Mouse (Mus musculus): Measurements from ENCODE around the gene Olfr1329.
"Not testable (repeated sequence)": the region's sequence is repeated elsewhere in the genome, so short reads cannot be mapped to it uniquely, and the experiment has no call there.

Gene Olfr1329

DNA sequence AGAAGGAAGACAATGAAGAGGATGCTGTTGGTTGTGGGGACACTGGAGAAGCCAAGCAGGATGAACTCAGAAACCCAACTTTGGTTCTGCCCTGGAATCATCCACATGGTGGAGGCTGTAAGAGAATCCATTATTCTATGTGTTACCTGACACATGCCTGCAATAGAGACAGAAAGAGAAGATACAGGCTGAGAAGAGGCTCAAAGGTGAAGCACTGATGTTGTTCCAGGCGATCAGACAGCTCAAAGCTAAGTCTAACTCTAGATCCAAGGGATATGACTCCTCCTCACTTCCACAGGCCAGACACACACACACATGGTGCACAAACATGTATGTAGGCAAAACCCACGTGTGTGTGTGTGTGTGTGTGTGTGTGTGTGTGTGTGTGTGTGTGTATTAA, at the start of gene Olfr1329:
Olfr1329 (minus strand) TSS at position 101 of the 400 bp plus-strand sequence.
- DNase-seq, result not testable (repeated sequence)

DNA sequence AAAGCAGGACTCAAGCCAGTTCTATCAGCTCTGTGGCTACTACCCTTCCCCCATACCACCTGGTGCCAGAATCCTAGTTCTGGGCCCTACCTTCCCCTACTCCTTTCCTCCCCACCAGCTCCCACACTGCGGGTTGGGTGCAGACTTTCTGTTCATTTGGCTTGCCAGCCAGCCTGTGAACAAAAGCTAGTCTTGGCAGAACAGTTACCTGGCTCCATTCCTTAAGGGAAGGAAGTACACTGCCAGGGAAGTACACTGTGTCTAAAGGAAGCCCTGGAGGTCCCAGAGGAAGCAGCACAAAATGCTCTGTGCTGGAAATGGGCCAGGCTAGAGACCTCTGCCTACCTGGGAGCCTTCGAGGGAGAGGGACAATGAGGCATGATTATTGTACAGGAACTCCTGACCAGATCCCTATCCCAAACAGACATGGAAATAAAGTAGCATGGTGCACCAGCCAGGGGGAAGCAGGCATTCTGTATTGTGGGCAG, 43.9 kb upstream of the Olfr1329 start, which contains the start of gene Lao1:
Lao1 (plus strand) TSS at position 438 of the 488 bp plus-strand sequence.
- DNase-seq, result no peak

DNA sequence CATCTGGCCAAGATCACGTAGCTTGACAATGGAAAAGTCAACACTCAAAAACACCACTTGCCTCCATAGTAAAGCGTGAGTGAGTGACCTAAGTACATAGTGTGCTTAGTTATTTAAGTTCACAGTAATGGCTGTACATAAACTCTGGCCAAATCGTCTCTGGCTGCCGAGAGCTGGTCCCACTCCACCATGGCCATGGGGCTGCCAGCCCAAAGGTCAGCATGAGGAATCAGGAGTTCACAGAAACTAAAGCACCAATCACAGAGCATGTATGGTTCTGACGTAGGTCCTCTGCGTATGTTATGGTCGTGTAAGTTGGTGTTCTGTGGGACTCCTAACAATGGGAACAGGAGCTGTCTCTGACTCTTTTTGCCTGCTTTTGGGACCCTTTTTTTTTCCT, 41.5 kb upstream of the Olfr1329 start:
- DNase-seq, result no peak

DNA sequence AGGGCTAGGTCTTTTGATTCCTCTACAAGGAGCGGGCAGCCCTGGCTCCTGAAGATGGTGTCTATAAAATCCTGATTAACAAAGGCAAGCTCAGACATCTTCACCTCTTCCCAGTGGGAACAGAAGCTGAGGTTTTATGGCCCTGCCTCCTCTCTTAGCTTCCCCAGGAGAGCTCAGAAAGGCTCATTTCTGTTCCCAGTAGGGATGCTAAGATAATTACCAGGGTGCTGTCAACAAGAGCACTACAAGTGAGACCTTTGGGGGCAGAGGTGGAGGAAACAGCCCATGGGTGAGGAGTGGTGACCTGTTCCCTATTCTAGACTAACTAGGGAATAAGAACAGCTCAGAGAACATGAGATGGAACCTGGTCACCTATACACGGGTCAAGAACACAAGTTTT, 21.2 kb upstream of the Olfr1329 start, which contains the start of gene Olfr1328:
Olfr1328 (minus strand) TSS at position 101 of the 400 bp plus-strand sequence.
- no peak for DNase-seq

DNA sequence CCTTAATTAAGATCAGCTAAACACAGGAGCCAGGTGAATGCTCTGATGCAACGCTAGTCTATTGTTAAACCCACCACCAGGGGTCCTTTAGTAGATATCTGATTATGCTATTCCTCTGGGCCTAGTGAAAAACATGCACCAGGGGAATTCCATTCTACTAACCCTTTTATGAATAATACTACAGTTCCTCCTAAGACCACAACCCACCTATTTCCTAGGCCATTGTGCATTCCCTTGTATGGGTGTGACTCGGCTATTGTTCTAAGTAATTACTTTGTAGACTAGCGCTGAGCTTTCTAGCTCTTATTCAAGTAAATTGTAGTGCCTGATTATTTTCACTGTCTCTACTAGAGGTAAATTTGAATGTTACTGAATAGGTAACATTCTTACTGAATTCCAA, 14.1 kb upstream of the Olfr1329 start:
- DNase-seq, result not testable (repeated sequence)

DNA sequence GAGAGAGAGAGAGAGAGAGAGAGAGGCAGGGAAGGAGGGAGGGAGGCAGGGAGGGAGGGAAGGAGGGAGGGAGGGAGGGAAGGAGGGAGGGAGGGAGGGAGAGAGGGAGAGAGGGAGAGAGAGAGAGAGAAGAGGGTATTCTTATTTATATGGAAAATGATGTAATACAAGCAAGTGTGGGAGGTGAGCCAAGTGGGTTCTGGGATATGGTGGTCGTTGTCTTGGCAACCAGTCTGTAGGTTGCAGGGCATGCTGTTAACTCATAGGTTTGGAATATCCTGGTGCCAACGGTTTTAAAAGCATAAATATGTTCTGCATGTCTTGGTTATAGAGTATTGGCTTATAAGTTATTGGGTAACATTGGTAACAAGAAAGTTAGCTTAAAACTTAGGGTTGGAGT, 15.3 kb downstream of the Olfr1329 start:
- no peak for DNase-seq

DNA sequence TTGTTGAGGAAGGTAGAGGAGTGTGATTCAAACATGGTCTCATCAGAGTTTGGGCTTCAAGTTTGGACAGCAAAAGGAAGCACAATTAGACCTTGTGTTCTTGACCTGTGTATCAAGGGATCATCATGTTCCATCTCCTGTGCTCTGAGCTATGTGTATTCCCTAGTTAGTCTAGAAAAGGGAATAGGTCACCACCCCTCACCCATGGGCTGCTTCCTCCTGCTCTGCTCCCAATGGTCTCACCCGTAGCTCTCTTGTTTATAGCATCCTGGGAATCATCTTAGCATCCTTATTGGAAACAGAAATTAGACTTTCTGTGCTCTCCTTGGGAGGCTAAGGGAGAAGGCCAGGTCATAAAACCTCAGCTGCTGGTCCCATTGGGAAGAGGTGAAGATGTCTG, 29.0 kb downstream of the Olfr1329 start, which contains the start of gene Olfr1330:
Olfr1330 (plus strand) TSS at position 301 of the 400 bp plus-strand sequence.
- no peak for DNase-seq

DNA sequence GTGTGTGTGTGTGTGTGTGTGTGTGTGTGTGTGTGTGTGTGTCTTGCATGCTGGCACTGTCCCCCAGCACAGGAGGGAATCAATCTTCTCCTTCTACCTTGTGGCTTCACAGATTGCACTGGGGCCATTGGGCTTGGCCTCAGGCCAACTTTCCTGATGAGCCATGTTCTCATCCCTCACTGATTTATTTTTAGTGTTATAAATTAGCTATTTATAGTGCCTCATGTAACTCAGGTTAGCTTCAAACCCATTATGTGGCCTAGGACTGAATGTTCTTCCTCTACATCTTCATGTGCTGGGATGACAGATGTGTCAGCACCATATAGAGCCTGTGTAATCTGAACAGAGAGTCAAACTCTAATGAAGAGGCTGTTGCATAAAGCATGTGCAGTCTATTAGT, 49.7 kb downstream of the Olfr1329 start:
- DNase-seq, result no peak
